Mouse (Mus musculus) large intestine, adult 2 months (tissue): ENCODE results near the gene Tomm20. TPM values are rescaled to one million over a fixed set of nuclear protein-coding genes. Genes with fewer than 3 reads are reported as not detected.

Source experiments
- DNase-seq: peaks from one replicate; pipeline ENCODE4 v3.0.0-alpha.2; 2012; ENCODE audit warnings: low read depth, low spot score
- WGBS: fragments of 180-500 bp; shearing (Covaris S2); methylation state at CpG from one replicate; pipeline ENCODE4 v1.1.7; 2018; 5-methylcytosine and 5-hydroxymethylcytosine counted together
- polyA plus RNA-seq: library from polyadenylated mRNA; depleted of rRNA; stranded (reverse); fragments of >200 nt; gene quantifications from 2 replicates; pipeline ENCODE4 v1.2.3, GENCODE M21; 2012

The Tomm20 gene
- polyA plus RNA-seq, 1 experiment = 137 TPM

- WGBS = 93% methylated on average over 6 of the region's 6 CpGs
- no peak for DNase-seq
Measured at GRCm38 (mm10) chr8:126968107-126968506, 22.5 kb upstream of the Tomm20 start.

GRCm38 (mm10) chr8:126965246-126965645 is 19.6 kb upstream of the Tomm20 start:
- DNase-seq = no peak
- 34% methylated on average over 6 of the region's 6 CpGs for WGBS

- 96% methylated on average over 1 of the region's 1 CpGs for WGBS
- DNase-seq = no peak
Measured at GRCm38 (mm10) chr8:126962871-126963270, 17.2 kb upstream of the Tomm20 start.

GRCm38 (mm10) chr8:126961516-126961915 is 15.9 kb upstream of the Tomm20 start:
- WGBS = 93% methylated on average over 3 of the region's 3 CpGs

GRCm38 (mm10) chr8:126951900-126952636 is 6.4 kb upstream of the Tomm20 start:
- WGBS = 65% methylated on average over 11 of the region's 11 CpGs
- no peak for DNase-seq

More at GRCm38 (mm10) chr8:126961516-126961915, 15.9 kb upstream of the Tomm20 start:
- DNase-seq = no peak

- 63% methylated on average over 2 of the region's 2 CpGs for WGBS
- DNase-seq = no peak
Measured at GRCm38 (mm10) chr8:126949527-126949926, 3.9 kb upstream of the Tomm20 start.

GRCm38 (mm10) chr8:126946444-126946843 is 800 bp upstream of the Tomm20 start:
- no peak for DNase-seq

GRCm38 (mm10) chr8:126944781-126945691 is 608 bp downstream of the Tomm20 start:
- DNase-seq = no peak
- WGBS = under 1% methylated on average over 46 of the region's 46 CpGs

More at GRCm38 (mm10) chr8:126946444-126946843, 800 bp upstream of the Tomm20 start:
- 64% methylated on average over 7 of the region's 7 CpGs for WGBS

GRCm38 (mm10) chr8:126943565-126943964 is 2.1 kb downstream of the Tomm20 start:
- 71% methylated on average over 7 of the region's 7 CpGs for WGBS
- DNase-seq = no peak

- WGBS = 92% methylated on average over 3 of the region's 3 CpGs
- DNase-seq = no peak
Measured at GRCm38 (mm10) chr8:126937337-126937736, 8.3 kb downstream of the Tomm20 start.

- no peak for DNase-seq
Measured at GRCm38 (mm10) chr8:126935932-126936331, 9.7 kb downstream of the Tomm20 start.

- WGBS = 83% methylated on average over 2 of the region's 2 CpGs
- no peak for DNase-seq
Measured at GRCm38 (mm10) chr8:126935387-126935786, 10.3 kb downstream of the Tomm20 start.

- 44% methylated on average over 1 of the region's 1 CpGs for WGBS
- DNase-seq = no peak
Measured at GRCm38 (mm10) chr8:126932656-126933055, 13.0 kb downstream of the Tomm20 start.

- 43% methylated on average over 1 of the region's 1 CpGs for WGBS
Measured at GRCm38 (mm10) chr8:126932249-126932648, 13.4 kb downstream of the Tomm20 start.

GRCm38 (mm10) chr8:126931720-126932119 is 13.9 kb downstream of the Tomm20 start:
- 27% methylated on average over 2 of the region's 2 CpGs for WGBS
- DNase-seq = no peak

More at GRCm38 (mm10) chr8:126932249-126932648, 13.4 kb downstream of the Tomm20 start:
- DNase-seq = no peak

- DNase-seq = no peak
- WGBS = 62% methylated on average over 3 of the region's 3 CpGs
Measured at GRCm38 (mm10) chr8:126929607-126930161, 16.0 kb downstream of the Tomm20 start.

GRCm38 (mm10) chr8:126928755-126929505 is 16.7 kb downstream of the Tomm20 start:
- DNase-seq = no peak
- 85% methylated on average over 10 of the region's 10 CpGs for WGBS

GRCm38 (mm10) chr8:126928028-126928427 is 17.6 kb downstream of the Tomm20 start:
- DNase-seq = no peak

- DNase-seq = no peak
- 33% methylated on average over 1 of the region's 1 CpGs for WGBS
Measured at GRCm38 (mm10) chr8:126927058-126927457, 18.6 kb downstream of the Tomm20 start.

- no peak for DNase-seq
- 82% methylated on average over 7 of the region's 7 CpGs for WGBS
Measured at GRCm38 (mm10) chr8:126922981-126923380, 22.7 kb downstream of the Tomm20 start.
